Mouse (Mus musculus) stomach, embryonic 16.5 days (tissue): ENCODE results near the gene Acaca. TPM values are rescaled to one million over a fixed set of nuclear protein-coding genes. Genes with fewer than 3 reads are reported as not detected.

Experiments
- ATAC-seq: fragments of 200-750 bp; cut with Nextera tagmentation; 2 replicates; pipeline ENCODE4 v1.8.0; 2017; ENCODE audit warnings: moderate number of reproducible peaks, moderate TSS enrichment; ENCODE audit not compliant: insufficient read depth, low FRiP score
- H3K27ac ChIP-seq: fragments of 300-500 bp; sonication (generic); 2 replicates; pipeline ENCODE4 v1.5.1; 2014; ENCODE audit warnings: low read length
- H3K27me3 ChIP-seq: fragments of 300-500 bp; sonication (generic); 2 replicates; pipeline ENCODE4 v1.6.1; 2014; ENCODE audit warnings: low read length, control low read depth, mixed read lengths; ENCODE audit not compliant: control insufficient read depth, insufficient read depth
- H3K36me3 ChIP-seq: fragments of 300-500 bp; sonication (generic); 2 replicates; pipeline ENCODE4 v1.6.1; 2014; ENCODE audit warnings: low read length; ENCODE audit not compliant: control insufficient read depth, insufficient read depth
- H3K4me1 ChIP-seq: fragments of 300-500 bp; sonication (generic); 2 replicates; pipeline ENCODE4 v1.6.1; 2014; ENCODE audit warnings: low read length, control low read depth, mixed read lengths; ENCODE audit not compliant: control insufficient read depth, insufficient read depth
- H3K4me2 ChIP-seq: fragments of 300-500 bp; sonication (generic); 2 replicates; pipeline ENCODE4 v1.6.1; 2014; ENCODE audit warnings: low read depth, low read length, mixed read lengths
- H3K4me3 ChIP-seq: fragments of 300-500 bp; sonication (generic); replicated peaks from 2 replicates; pipeline ENCODE4 v1.5.1; 2014; ENCODE audit warnings: mild to moderate bottlenecking, low read length
- H3K9ac ChIP-seq: fragments of 300-500 bp; sonication (generic); 2 replicates; pipeline ENCODE4 v1.6.1; 2014; ENCODE audit warnings: low read length
- H3K9me3 ChIP-seq: fragments of 300-500 bp; sonication (generic); replicated peaks from 2 replicates; pipeline ENCODE4 v1.6.1; 2016; ENCODE audit warnings: low read length, control low read depth; ENCODE audit not compliant: control insufficient read depth
- WGBS: fragments of 180-500 bp; shearing (Covaris S2); extraction: QIAGEN DNeasy Blood & Tissue Kit; methylation state at CpG from one replicate; pipeline ENCODE4 v1.1.7; 2014; 5-methylcytosine and 5-hydroxymethylcytosine counted together
- polyA plus RNA-seq: library from polyadenylated mRNA; unstranded; fragments of >200 nt; fragmentation: Nextera tagmentation; extraction: Ambion mirVana; gene quantifications from 2 replicates; pipeline ENCODE4 v1.2.1, GENCODE M21; 2015

Gene Acaca
- 13.5 and 16.1 TPM in 2 replicates for polyA plus RNA-seq

DNA sequence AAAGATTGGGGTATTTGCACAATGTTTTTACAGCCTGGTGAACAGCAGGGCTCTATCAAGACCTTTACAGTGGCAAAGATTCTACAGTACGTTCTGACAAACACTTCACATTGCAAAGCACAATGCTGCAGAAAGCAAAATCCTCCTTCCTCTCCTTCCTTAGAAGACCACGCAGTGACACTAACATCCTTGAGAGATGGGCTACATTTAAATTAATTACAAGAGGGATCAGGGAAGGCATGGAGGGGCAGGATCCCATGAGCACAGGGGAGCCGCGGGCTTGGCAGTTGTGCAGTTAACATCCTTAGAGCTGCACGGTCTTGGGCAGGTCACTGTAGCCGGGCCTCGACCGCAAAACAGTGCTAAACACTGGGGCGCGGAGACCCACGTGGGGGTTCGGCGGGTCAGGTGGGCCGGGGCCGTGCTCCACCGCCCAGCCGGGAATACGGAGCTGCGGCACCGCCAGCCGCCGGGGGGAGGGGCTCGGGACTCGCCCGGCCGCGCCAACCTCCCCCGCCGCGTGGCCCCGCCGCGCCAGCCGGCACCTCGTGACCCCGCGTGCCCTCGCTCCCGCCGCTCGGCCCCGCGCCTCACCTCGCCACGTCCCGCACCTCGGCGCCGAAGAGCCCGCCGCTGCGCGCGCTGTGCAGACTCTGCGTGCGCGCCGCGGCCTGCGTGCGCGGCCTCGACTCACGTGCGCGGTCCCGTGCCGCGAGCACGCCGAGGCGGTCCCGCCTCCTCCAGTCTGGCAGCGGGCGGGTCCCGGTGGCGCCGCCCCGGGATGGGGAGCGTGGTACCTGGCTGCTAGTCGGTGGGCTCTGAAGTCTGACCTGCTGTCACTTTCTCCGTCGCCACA is at the start of gene Acaca, which contains the start of gene Tada2a:
Gene Acaca (plus strand): TSS at position 730 of the 856 bp plus-strand sequence.
Gene Tada2a (minus strand): TSS at position 658 of the 856 bp plus-strand sequence.
- no peaks in the 10 kb centered on the region for H3K9me3 ChIP-seq
- WGBS: under 1% methylated on average over 78 of the region's 83 CpGs
- H3K4me2 ChIP-seq: peak within 1 kb of the TSS; percentile 91
- ATAC-seq: peak; percentile 95
- peak within 1 kb of the TSS; percentile 93 for H3K9ac ChIP-seq
- H3K4me1 ChIP-seq: no peaks in the 10 kb centered on the region
- H3K27me3 ChIP-seq: no peaks in the 10 kb centered on the region
- H3K4me3 ChIP-seq: peak within 1 kb of the TSS; percentile 71
- no peak within 1 kb of the TSS for H3K27ac ChIP-seq
- H3K36me3 ChIP-seq: 0 out of 2 replicates have a peak, but pooled peaks cover 2% of the 10 kb centered on the region

DNA sequence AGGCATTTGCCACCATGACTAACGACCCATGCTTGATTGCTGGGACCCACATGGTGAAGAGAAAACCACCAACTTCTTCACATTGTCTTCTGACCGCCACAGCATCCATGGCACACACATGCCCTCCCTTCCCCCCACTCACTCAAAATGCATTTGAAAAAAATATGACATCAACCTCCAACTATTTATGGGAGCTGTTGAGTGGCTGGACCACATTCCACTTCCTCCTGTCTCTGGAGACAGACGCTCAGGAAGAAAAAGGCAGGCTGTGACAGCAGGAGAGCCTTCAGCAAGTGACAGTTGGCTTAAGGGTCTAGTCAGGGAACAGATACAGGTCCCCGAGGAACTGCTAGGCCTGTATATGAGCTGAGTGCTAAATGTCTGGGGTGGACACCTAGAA is 49.6 kb upstream of the Acaca start:
- no peak overlapping the region for H3K27ac ChIP-seq
- whole genome bisulfite sequencing: 75% methylated on average over 4 of the region's 4 CpGs
- no peak for ATAC-seq
- H3K4me1 ChIP-seq: no peaks in the 10 kb centered on the region; the same call in 1 of the 2 replicates
- no peak overlapping the region for H3K4me3 ChIP-seq
- H3K9ac ChIP-seq: no peak overlapping the region
- no peak overlapping the region for H3K4me2 ChIP-seq
- H3K27me3 ChIP-seq: no peaks in the 10 kb centered on the region
- no peaks in the 10 kb centered on the region for H3K9me3 ChIP-seq
- H3K36me3 ChIP-seq: peaks cover 7% of the 10 kb centered on the region; the same call in 1 of the 2 replicates

DNA sequence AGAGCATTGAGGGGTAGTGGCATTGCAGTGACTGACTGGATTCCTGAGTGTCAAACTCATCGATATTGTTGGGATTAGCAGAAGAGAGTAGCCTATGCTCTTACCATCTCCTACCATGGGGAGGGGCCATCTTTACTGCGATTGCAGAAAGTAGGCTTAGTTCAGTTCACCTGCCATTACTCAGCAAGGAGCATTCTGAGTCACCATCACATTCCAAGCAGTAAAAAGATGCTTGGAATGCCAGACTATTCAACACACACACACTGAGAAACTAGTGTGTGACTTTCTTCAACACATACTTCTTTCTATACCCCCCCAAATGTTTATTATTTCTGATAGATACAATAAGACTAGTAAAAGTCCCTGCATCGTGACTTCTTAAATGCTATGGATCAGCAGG is 49.1 kb upstream of the Acaca start:
- no peaks in the 10 kb centered on the region for H3K9me3 ChIP-seq
- WGBS: 82% methylated on average over 3 of the region's 3 CpGs
- no peak overlapping the region for H3K4me3 ChIP-seq
- H3K4me2 ChIP-seq: no peak overlapping the region
- H3K36me3 ChIP-seq: peaks cover 7% of the 10 kb centered on the region; the same call in 1 of the 2 replicates
- H3K27me3 ChIP-seq: no peaks in the 10 kb centered on the region
- H3K27ac ChIP-seq: no peak overlapping the region
- no peak for ATAC-seq
- no peak overlapping the region for H3K9ac ChIP-seq
- no peaks in the 10 kb centered on the region; the same call in 1 of the 2 replicates for H3K4me1 ChIP-seq

GRCm38 (mm10) chr11:84081901-84082300 is 47.6 kb upstream of the Acaca start:
- Histone ChIP-seq H3K27me3 (no peaks in the 10 kb centered on the region), H3K36me3 (peaks cover 7% of the 10 kb centered on the region; the same call in 1 of the 2 replicates), H3K4me2 (no peak overlapping the region), H3K4me1 (no peaks in the 10 kb centered on the region; the same call in 1 of the 2 replicates), H3K9ac (no peak overlapping the region), H3K9me3 (no peaks in the 10 kb centered on the region), H3K4me3 (no peak overlapping the region), H3K27ac (no peak overlapping the region)
- WGBS: 95% methylated on average over 5 of the region's 5 CpGs
- ATAC-seq: no peak

DNA sequence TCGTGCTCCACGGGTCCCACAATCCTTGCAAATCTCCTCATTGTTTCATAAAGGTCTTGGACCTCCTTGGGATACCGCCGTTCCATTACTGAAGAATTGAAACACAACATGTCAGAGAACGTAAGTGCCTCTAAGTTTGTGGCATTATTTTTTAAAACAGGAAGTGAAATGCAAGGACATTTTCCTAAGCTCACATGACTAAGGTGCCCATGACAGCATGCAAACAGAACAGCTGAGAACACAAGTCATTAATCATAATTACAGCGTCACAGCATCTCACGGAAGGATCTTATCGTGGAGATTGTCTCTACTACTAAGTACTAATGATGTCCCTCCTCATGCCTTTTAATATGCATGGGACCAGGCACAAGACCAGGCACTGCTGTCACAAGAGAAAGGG is 38.9 kb upstream of the Acaca start:
- H3K9me3 ChIP-seq: no peaks in the 10 kb centered on the region
- H3K36me3 ChIP-seq: no peaks in the 10 kb centered on the region; the same call in 1 of the 2 replicates
- H3K27ac ChIP-seq: no peak overlapping the region
- no peak overlapping the region for H3K4me2 ChIP-seq
- H3K9ac ChIP-seq: no peak overlapping the region
- no peak for ATAC-seq
- H3K4me1 ChIP-seq: no peaks in the 10 kb centered on the region
- H3K4me3 ChIP-seq: no peak overlapping the region
- H3K27me3 ChIP-seq: no peaks in the 10 kb centered on the region
- 79% methylated on average over 8 of the region's 8 CpGs for WGBS

- Histone ChIP-seq H3K4me1 (no peaks in the 10 kb centered on the region), H3K27ac (no peak overlapping the region), H3K36me3 (no peaks in the 10 kb centered on the region), H3K4me3 (no peak overlapping the region), H3K27me3 (no peaks in the 10 kb centered on the region), H3K4me2 (no peak overlapping the region), H3K9ac (no peak overlapping the region), H3K9me3 (no peaks in the 10 kb centered on the region)
- ATAC-seq: no peak
- 87% methylated on average over 4 of the region's 4 CpGs for WGBS
Measured at GRCm38 (mm10) chr11:84095084-84095483, 34.4 kb upstream of the Acaca start.

GRCm38 (mm10) chr11:84097251-84097998 is 32.0 kb upstream of the Acaca start:
- 71% methylated on average over 5 of the region's 5 CpGs for WGBS
- Histone ChIP-seq H3K9ac (no peak overlapping the region), H3K36me3 (no peaks in the 10 kb centered on the region), H3K27me3 (no peaks in the 10 kb centered on the region), H3K4me3 (no peak overlapping the region), H3K4me1 (no peaks in the 10 kb centered on the region), H3K9me3 (no peaks in the 10 kb centered on the region), H3K27ac (no peak overlapping the region), H3K4me2 (no peak overlapping the region)
- no peak for ATAC-seq

DNA sequence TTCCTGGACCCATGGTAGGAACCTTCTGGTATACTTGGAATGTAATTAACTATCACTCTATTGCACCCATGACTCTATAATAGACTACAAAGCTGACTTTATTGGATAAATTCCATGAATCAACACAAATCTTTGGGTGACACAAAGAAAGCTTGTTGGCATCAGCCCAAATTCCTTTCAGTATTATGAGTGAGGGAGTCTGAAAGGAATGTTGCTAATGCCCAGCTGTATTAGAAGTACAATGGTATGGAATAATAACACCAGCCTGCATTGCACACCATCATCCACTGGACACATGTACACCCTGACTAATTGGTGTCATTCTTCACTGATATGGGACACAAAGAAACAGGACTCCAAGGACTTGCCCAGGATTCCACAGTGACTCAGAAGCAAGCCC is 28.3 kb upstream of the Acaca start:
- Histone ChIP-seq H3K27ac (peak overlapping the region; percentile 42; the same call in 1 of the 2 replicates), H3K4me2 (no peak overlapping the region), H3K9ac (no peak overlapping the region), H3K4me3 (no peak overlapping the region), H3K27me3 (no peaks in the 10 kb centered on the region), H3K36me3 (0 out of 2 replicates have a peak, but pooled peaks cover 5% of the 10 kb centered on the region), H3K9me3 (no peaks in the 10 kb centered on the region), H3K4me1 (no peaks in the 10 kb centered on the region)
- ATAC-seq: no peak

DNA sequence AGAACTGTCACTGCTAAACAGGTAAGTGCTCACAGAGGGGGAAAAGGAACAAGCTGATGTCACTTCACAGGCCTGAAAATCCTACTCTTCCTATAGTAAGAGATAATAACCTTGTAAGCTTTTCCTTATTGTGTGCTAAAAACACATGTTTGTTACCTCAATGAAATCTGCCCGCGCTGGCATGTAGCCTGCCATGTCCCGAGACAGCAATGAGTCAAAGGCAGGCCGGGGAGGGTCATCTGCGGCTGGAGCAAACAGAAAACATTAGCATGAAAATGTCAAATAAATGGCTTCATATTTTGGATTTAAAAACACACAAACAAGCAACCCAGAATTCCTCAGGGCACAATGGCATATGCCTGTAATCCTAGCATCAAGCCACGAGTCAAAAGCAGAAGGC is 25.4 kb upstream of the Acaca start:
- no peak overlapping the region for H3K9ac ChIP-seq
- H3K36me3 ChIP-seq: peaks cover 14% of the 10 kb centered on the region
- H3K4me1 ChIP-seq: no peaks in the 10 kb centered on the region
- ATAC-seq: no peak
- H3K27ac ChIP-seq: no peak overlapping the region
- WGBS: 91% methylated on average over 6 of the region's 6 CpGs
- no peak overlapping the region for H3K4me3 ChIP-seq
- H3K4me2 ChIP-seq: no peak overlapping the region
- H3K9me3 ChIP-seq: no peaks in the 10 kb centered on the region
- no peaks in the 10 kb centered on the region for H3K27me3 ChIP-seq
